Mouse (Mus musculus) urinary bladder, postnatal 36 days (tissue): ENCODE results near the gene Eif3i.

Source experiments
- DNase-seq, 2 experiments: peaks; one replicate each; pipeline ENCODE4 v3.0.0; 2022; ENCODE audit warnings: low spot score in 2 of 2, mixed read lengths in 1 of 2

The Eif3i gene

GRCm38 (mm10) chr4:129618786-129619691 is 18.6 kb upstream of the Eif3i start, which contains the start of gene Iqcc:
Iqcc (minus strand) TSS chr4:129619099.
- DNase-seq = peak; percentile 87 to 96

GRCm38 (mm10) chr4:129618031-129618430 is 17.6 kb upstream of the Eif3i start:
- no peak for DNase-seq

GRCm38 (mm10) chr4:129617121-129617641 is 16.7 kb upstream of the Eif3i start:
- no peak for DNase-seq

- DNase-seq = no peak
These were observed 16.2 kb upstream of the Eif3i start for GRCm38 (mm10) chr4:129616631-129617030.

- DNase-seq = no peak
These were observed 15.4 kb upstream of the Eif3i start for GRCm38 (mm10) chr4:129615801-129616290.

GRCm38 (mm10) chr4:129614093-129614492 is 13.6 kb upstream of the Eif3i start, which contains the start of gene Dcdc2b:
Dcdc2b (minus strand) TSS chr4:129614257.
- no peak for DNase-seq

- DNase-seq = no peak
These were observed 10.0 kb upstream of the Eif3i start for GRCm38 (mm10) chr4:129610472-129610871.

- DNase-seq = no peak
These were observed 9.6 kb upstream of the Eif3i start for GRCm38 (mm10) chr4:129610026-129610425.

GRCm38 (mm10) chr4:129609139-129609631 is 8.7 kb upstream of the Eif3i start:
- DNase-seq = no peak

- DNase-seq = peak; percentile 67 to 76
These were observed 8.1 kb upstream of the Eif3i start for GRCm38 (mm10) chr4:129608426-129609025.

GRCm38 (mm10) chr4:129588865-129589264 is 11.6 kb downstream of the Eif3i start:
- DNase-seq = no peak

GRCm38 (mm10) chr4:129586943-129587342 is 13.5 kb downstream of the Eif3i start:
- DNase-seq = no peak

GRCm38 (mm10) chr4:129585773-129586172 is 14.7 kb downstream of the Eif3i start:
- no peak for DNase-seq

- DNase-seq = peak; percentile 79 to 84
These were observed 15.4 kb downstream of the Eif3i start for GRCm38 (mm10) chr4:129584884-129585608.

GRCm38 (mm10) chr4:129584370-129584769 is 16.1 kb downstream of the Eif3i start:
- no peak for DNase-seq

GRCm38 (mm10) chr4:129582251-129582650 is 18.2 kb downstream of the Eif3i start:
- no peak for DNase-seq

GRCm38 (mm10) chr4:129580347-129580746 is 20.1 kb downstream of the Eif3i start:
- DNase-seq = no peak

GRCm38 (mm10) chr4:129578466-129578865 is 22.0 kb downstream of the Eif3i start, which contains the start of gene Fam167b:
Fam167b (minus strand) TSS chr4:129578549.
- DNase-seq = no peak

GRCm38 (mm10) chr4:129577688-129578087 is 22.8 kb downstream of the Eif3i start:
- no peak for DNase-seq

GRCm38 (mm10) chr4:129576863-129577491 is 23.5 kb downstream of the Eif3i start:
- DNase-seq = peak; percentile 44 to 65
